Mouse (Mus musculus): Measurements from ENCODE around the gene Fam118b. TPM values are rescaled to one million over a fixed set of nuclear protein-coding genes. Genes with fewer than 3 reads are reported as not detected.

Gene Fam118b
- polyA plus RNA-seq, 1 experiment, result 79.5 TPM

DNA sequence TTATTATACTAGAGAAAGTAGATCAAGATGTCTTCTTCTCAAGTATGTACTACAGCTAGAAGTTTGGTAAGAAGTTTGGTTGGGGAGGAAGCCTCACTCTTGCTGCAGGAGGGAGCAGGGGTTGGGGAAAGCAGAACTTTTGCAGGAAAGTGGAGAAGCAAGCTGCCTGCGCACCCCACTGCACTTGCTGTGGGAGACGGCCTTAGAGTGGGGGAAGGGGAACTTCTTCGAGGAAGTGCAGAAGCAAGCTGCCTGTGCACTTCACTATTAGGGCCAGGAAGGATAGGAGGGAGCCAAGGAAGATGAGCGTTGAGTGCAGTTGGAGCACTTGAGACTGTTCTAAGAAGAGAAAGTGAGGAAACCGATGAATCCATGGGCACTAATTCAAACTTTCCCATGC lies 84.2 kb downstream of the Fam118b start:
- Histone ChIP-seq H3K27ac (ENCODE audit: control insufficient read depth, insufficient read depth, low read depth, low read length) (no peak overlapping the region), H3K4me1 (ENCODE audit: control insufficient read depth, insufficient read depth, low read length) (no peaks in the 10 kb centered on the region), H3K36me3 (ENCODE audit: control insufficient read depth, insufficient read depth, low read length) (no peaks in the 10 kb centered on the region), H3K27me3 (ENCODE audit: control insufficient read depth, insufficient read depth, low read length) (no peaks in the 10 kb centered on the region), H3K4me3 (ENCODE audit: control insufficient read depth, low read depth, low read length) (no peak overlapping the region)
- TF ChIP-seq CTCF (IDR thresholded peaks at IDR 0.05; ENCODE audit: control insufficient read depth, insufficient read depth, insufficient replicate concordance, low read depth, low read length), result no peak
- no peak for TF ChIP-seq POLR2A (IDR thresholded peaks at IDR 0.05; ENCODE audit: control insufficient read depth, low read depth, low read length)

DNA sequence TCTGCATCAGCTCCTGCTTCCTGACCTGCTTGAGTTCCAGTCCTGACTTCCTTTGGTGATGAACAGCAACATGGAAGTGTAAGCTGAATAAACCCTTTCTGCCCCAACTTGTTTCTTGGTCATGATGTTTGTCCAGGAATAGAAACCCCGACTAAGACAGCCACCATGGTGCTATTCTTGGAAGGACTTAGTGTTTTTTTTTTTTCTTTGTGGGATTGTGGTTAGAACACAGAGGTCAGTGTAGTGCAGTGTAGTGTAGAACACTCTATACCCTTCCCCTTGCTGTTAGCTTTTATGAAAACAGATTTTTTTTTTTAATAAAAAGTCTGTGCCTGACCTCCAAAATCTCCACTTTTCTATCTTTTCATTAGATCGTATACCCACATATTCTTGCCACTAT lies 84.8 kb downstream of the Fam118b start:
- Histone ChIP-seq H3K36me3 (ENCODE audit: control insufficient read depth, insufficient read depth, low read length) (no peaks in the 10 kb centered on the region), H3K4me1 (ENCODE audit: control insufficient read depth, insufficient read depth, low read length) (no peaks in the 10 kb centered on the region), H3K27me3 (ENCODE audit: control insufficient read depth, insufficient read depth, low read length) (no peaks in the 10 kb centered on the region), H3K4me3 (ENCODE audit: control insufficient read depth, low read depth, low read length) (no peak overlapping the region), H3K27ac (ENCODE audit: control insufficient read depth, insufficient read depth, low read depth, low read length) (no peak overlapping the region)
- no peak for TF ChIP-seq CTCF (IDR thresholded peaks at IDR 0.05; ENCODE audit: control insufficient read depth, insufficient read depth, insufficient replicate concordance, low read depth, low read length)
- no peak for TF ChIP-seq POLR2A (IDR thresholded peaks at IDR 0.05; ENCODE audit: control insufficient read depth, low read depth, low read length)

DNA sequence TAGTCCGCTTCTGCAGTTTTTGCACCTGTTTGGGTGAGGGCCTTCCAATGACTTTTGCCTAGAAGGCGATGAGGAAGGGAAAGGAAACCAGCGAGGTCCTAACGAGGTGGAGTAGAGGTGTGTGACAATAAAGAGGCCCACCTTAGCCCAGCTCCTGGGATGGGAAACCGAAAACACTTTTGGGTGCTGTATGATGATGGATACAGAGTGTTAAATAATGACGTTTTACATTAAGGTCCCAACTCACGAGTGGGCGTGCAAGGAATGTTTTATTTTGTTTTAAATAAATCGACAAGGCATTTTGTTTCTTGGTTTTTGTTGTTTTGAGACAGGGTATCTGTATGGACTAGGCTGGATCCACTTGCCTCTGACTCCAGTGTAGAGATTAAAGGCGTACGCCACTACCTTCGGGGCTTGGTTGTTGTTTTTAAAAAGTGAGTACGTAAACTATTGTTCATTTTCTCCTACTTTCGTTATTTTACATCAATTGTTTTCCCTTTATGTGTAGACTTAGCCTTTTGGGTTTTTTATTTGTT lies 91.4 kb downstream of the Fam118b start:
- H3K4me3 ChIP-seq (ENCODE audit: control insufficient read depth, low read depth, low read length), result peak overlapping the region; percentile 94
- peak overlapping the region; percentile 90 for H3K27ac ChIP-seq (ENCODE audit: control insufficient read depth, insufficient read depth, low read depth, low read length)
- no peaks in the 10 kb centered on the region for H3K36me3 ChIP-seq (ENCODE audit: control insufficient read depth, insufficient read depth, low read length)
- H3K27me3 ChIP-seq (ENCODE audit: control insufficient read depth, insufficient read depth, low read length), result no peaks in the 10 kb centered on the region
- TF ChIP-seq POLR2A (IDR thresholded peaks at IDR 0.05; ENCODE audit: control insufficient read depth, low read depth, low read length), result no peak
- no peak for TF ChIP-seq CTCF (IDR thresholded peaks at IDR 0.05; ENCODE audit: control insufficient read depth, insufficient read depth, insufficient replicate concordance, low read depth, low read length)
- no peaks in the 10 kb centered on the region; the same call in 1 of the 2 replicates for H3K4me1 ChIP-seq (ENCODE audit: control insufficient read depth, insufficient read depth, low read length)

DNA sequence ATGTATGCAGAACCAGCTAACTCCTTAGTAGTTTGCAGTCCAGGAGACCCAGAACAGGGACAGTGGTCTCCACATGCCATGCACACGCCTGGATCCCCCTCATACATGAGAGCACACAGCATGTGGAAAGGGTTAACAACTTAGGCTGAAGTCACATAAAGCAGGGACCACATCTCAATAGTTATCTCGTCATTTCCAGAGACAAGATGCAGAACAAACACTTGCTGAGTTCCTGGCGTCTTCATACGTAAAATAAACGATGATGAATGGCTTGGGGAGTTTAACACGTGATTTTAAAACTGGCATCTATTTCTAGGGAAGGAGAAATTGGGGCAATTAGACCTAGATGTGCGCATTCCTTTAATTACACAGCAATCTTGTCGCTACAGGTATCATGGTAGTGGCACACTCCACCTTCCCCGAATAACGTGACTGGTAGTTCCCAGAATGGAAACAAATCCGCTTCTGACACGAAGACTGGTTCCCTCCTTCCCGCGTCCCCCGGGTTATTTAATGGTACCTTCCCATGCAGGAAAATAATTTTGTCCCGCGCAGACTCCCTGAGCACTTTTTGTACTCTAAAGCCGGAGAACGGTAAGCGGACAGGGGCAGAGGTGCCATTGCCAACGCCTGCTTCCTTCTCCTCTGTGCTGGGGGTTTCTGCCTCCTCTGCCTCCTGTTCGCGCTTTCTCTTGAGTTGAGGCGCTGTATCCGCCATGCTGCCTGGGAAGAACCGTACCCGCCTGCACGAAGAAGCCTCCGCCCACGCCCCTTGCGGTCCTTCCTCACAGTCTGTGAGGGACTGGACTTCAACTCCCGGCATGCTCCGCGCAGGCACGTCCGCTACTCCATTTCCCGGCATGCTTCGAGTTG lies 92.1 kb downstream of the Fam118b start, which contains the start of gene Dcps:
TSS of gene Dcps (minus strand) at position 811 of the 873 bp plus-strand sequence.
- H3K27me3 ChIP-seq (ENCODE audit: control insufficient read depth, insufficient read depth, low read length), result no peaks in the 10 kb centered on the region
- H3K27ac ChIP-seq (ENCODE audit: control insufficient read depth, insufficient read depth, low read depth, low read length), result peak within 1 kb of the TSS; percentile 90
- H3K4me3 ChIP-seq (ENCODE audit: control insufficient read depth, low read depth, low read length), result peak within 1 kb of the TSS; percentile 94
- no peaks in the 10 kb centered on the region for H3K36me3 ChIP-seq (ENCODE audit: control insufficient read depth, insufficient read depth, low read length)
- H3K4me1 ChIP-seq (ENCODE audit: control insufficient read depth, insufficient read depth, low read length), result no peaks in the 10 kb centered on the region; the same call in 1 of the 2 replicates
- TF ChIP-seq CTCF (IDR thresholded peaks at IDR 0.05; ENCODE audit: control insufficient read depth, insufficient read depth, insufficient replicate concordance, low read depth, low read length), result no peak
- peak; percentile 91 for TF ChIP-seq POLR2A (IDR thresholded peaks at IDR 0.05; ENCODE audit: control insufficient read depth, low read depth, low read length)

DNA sequence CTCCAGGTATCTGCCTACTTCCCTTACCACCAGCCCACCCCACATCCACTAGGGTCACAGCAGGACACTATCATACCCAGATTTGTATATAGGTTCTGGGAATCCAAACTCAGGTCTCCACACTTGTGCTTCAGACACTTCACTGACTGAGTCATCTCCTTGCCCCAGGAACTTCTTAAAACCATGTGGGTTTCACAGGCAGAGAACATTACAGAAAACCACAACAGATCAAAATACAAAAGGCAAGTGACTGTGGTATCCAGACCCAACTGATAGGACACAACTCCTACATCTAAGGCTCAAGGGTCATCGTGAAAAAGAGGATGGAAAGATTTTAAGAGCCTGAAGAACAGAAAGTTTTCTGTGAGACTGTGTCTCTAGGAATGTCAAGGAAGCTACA lies 94.3 kb downstream of the Fam118b start:
- Histone ChIP-seq H3K4me1 (ENCODE audit: control insufficient read depth, insufficient read depth, low read length) (no peaks in the 10 kb centered on the region; the same call in 1 of the 2 replicates), H3K27me3 (ENCODE audit: control insufficient read depth, insufficient read depth, low read length) (no peaks in the 10 kb centered on the region), H3K36me3 (ENCODE audit: control insufficient read depth, insufficient read depth, low read length) (no peaks in the 10 kb centered on the region), H3K27ac (ENCODE audit: control insufficient read depth, insufficient read depth, low read depth, low read length) (no peak overlapping the region), H3K4me3 (ENCODE audit: control insufficient read depth, low read depth, low read length) (no peak overlapping the region)
- TF ChIP-seq CTCF (IDR thresholded peaks at IDR 0.05; ENCODE audit: control insufficient read depth, insufficient read depth, insufficient replicate concordance, low read depth, low read length), result no peak
- no peak for TF ChIP-seq POLR2A (IDR thresholded peaks at IDR 0.05; ENCODE audit: control insufficient read depth, low read depth, low read length)

DNA sequence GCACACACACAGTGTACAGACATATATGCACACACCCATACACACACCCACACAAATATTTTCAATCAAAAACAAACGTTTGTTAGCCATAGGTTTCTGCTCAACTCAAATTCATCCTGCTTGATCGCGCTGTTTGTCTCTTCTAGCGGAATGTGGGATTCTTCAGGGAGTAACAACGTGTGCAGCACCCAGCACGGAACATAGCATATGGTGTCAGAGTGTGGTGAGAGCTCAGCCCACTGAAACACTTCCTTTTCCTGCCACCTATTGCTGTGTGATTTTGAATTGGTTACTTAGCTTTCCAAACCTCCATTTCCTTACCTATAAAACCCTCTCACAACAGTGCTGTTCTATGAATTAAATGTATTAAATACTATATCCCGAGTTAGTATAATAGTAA lies 97.5 kb downstream of the Fam118b start:
- no peaks in the 10 kb centered on the region for H3K27me3 ChIP-seq (ENCODE audit: control insufficient read depth, insufficient read depth, low read length)
- no peak overlapping the region for H3K27ac ChIP-seq (ENCODE audit: control insufficient read depth, insufficient read depth, low read depth, low read length)
- no peak overlapping the region for H3K4me3 ChIP-seq (ENCODE audit: control insufficient read depth, low read depth, low read length)
- no peaks in the 10 kb centered on the region for H3K4me1 ChIP-seq (ENCODE audit: control insufficient read depth, insufficient read depth, low read length)
- TF ChIP-seq POLR2A (IDR thresholded peaks at IDR 0.05; ENCODE audit: control insufficient read depth, low read depth, low read length) (no peak), CTCF (IDR thresholded peaks at IDR 0.05; ENCODE audit: control insufficient read depth, insufficient read depth, insufficient replicate concordance, low read depth, low read length) (no peak)
- 0 out of 2 replicates have a peak, but pooled peaks cover 2% of the 10 kb centered on the region for H3K36me3 ChIP-seq (ENCODE audit: control insufficient read depth, insufficient read depth, low read length)

Other genes starting within 250 kb of the Fam118b start
- 5.6 and 6.7 TPM in 2 replicates for gene St3gal4, start 148.5 kb downstream of the Fam118b start, polyA plus RNA-seq (2012; rRNA removed)
- gene Dcps, start 91.7 kb downstream of the Fam118b start, polyA plus RNA-seq (2012; rRNA removed), result 16.7 and 17.0 TPM in 2 replicates
- gene Srpr, start 67.6 kb downstream of the Fam118b start, polyA plus RNA-seq (2012; rRNA removed), result 49.5 and 55.2 TPM in 2 replicates
- gene Tirap, start 67.5 kb downstream of the Fam118b start, polyA plus RNA-seq (2012; rRNA removed), result 2.6 and 4.0 TPM in 2 replicates
- gene Foxred1, start 56.8 kb downstream of the Fam118b start, polyA plus RNA-seq (2012; rRNA removed), result 23.3 and 27.5 TPM in 2 replicates
- gene Rpusd4, start 60 bp upstream of the Fam118b start, polyA plus RNA-seq (2012; rRNA removed), result 4.7 and 5.2 TPM in 2 replicates
- 1.8 and 2.0 TPM in 2 replicates for gene Cdon, start 153.3 kb upstream of the Fam118b start, polyA plus RNA-seq (2012; rRNA removed)

All from testis, adult 2 months (tissue).